8 mouse cellular contexts compared by ENCODE assay signal in the genomic region with DNA sequence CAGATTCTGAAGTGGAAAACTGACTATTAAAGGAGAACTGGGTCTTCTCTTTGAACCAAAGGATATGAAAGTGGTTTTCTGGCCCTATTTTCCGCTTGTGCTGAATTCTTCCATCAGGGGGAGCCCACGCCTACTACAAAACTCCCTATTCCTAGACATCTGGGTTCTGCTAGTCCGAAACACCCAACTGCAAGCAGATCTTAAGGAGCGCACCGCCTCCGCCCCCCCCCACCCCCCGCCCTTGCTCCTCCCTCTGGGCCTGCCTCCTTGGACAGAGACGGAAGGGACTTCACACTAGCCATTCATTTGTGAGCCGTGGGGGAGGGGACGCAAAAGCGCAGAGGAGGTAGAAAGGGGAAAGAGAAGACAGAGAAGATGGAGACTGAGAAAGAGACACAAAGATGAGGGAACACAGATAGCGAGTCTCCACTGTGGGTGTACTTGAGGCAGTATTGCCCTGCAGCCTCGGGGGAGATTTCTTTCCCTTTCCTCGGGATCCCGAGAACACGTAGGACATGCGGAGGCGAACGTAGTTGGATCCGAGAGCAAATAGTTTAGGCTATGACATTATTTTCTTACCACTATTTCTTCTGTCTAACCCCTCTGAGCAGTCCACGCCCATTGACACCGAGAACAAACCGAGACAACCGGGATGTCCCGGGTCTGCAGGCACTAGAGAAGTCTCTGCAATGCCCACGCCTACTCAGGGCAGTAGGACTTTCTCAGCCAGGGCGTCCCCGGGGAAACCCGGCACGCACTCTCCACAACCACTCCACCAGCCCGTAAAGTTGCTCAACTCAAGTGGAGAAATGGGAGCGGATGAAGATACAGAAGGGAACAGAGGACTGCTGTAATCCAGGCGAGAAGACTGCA. TPM values are rescaled to one million over a fixed set of nuclear protein-coding genes. Genes with fewer than 3 reads are reported as not detected.
DNase-seq lines count a peak whose midpoint lies in the region; ATAC-seq lines count a peak whose summit lies in the region.

No protein-coding gene starts in this region.

- peak overlapping the region; percentile 51 for H3K4me3 ChIP-seq in intestine, embryonic 15.5 days (replicated peaks)
- peak overlapping the region; percentile 94 for H3K4me3 ChIP-seq in megakaryocyte, embryonic 14.5 days (replicated peaks)

- peak; percentile 91 for ATAC-seq in intestine, embryonic 15.5 days
- ATAC-seq in erythroid progenitor cell, adult 5-6 weeks (replicated peaks; ENCODE audit: low FRiP score, poor library complexity, severe bottlenecking) = no peak

- no peaks in the 10 kb centered on the region for H3K9me3 ChIP-seq in intestine, embryonic 15.5 days
- no peaks in the 10 kb centered on the region for H3K9me3 ChIP-seq in megakaryocyte, embryonic 14.5 days

- WGBS in intestine, embryonic 15.5 days = under 1% methylated on average over 33 of the region's 33 CpGs

- DNase-seq in adrenal gland, adult 2 months = peak; percentile 82
- DNase-seq in embryo, embryonic 10.5 days (ENCODE audit: low spot score) = peak; percentile 93
- DNase-seq in gastrocnemius, postnatal 36 days = peak; percentile 35 to 41
- DNase-seq in left cerebral cortex, postnatal 10 days (ENCODE audit: extremely low spot score in 1 of 2, low spot score in 2 of 2) = peak; percentile 77 to 84
- DNase-seq in right cerebral cortex, postnatal 10 days (ENCODE audit: low spot score in 2 of 2) = peak; percentile 86 to 89

- H3K27ac ChIP-seq in intestine, embryonic 15.5 days = peak overlapping the region; percentile 75

- intact Hi-C loops in gastrocnemius, postnatal 36 days (cut with DNase I) = no loop called here
- intact Hi-C loops in left cerebral cortex, postnatal 10 days (cut with DNase I) = loop anchor here (2.0 to 10.0 kb wide), 4 partner anchors 347 to 1144 kb away; a partner anchor contains a TSS

- peak overlapping the region; percentile 56 for H3K9ac ChIP-seq in intestine, embryonic 15.5 days

- no peaks in the 10 kb centered on the region for H3K27me3 ChIP-seq in intestine, embryonic 15.5 days (replicated peaks)
- peaks cover 50% of the 10 kb centered on the region for H3K27me3 ChIP-seq in megakaryocyte, embryonic 14.5 days (replicated peaks)

- peaks cover 9% of the 10 kb centered on the region; the same call in 1 of the 2 replicates for H3K4me1 ChIP-seq in intestine, embryonic 15.5 days (replicated peaks)
- peaks cover 39% of the 10 kb centered on the region for H3K4me1 ChIP-seq in megakaryocyte, embryonic 14.5 days

- no peaks in the 10 kb centered on the region for H3K36me3 ChIP-seq in intestine, embryonic 15.5 days
- no peaks in the 10 kb centered on the region for H3K36me3 ChIP-seq in megakaryocyte, embryonic 14.5 days (replicated peaks; ENCODE audit: low read length)

- H3K4me2 ChIP-seq in intestine, embryonic 15.5 days (replicated peaks) = peak overlapping the region; percentile 93

RNA-seq across cellular contexts. Expression of a gene that starts 1.8 kb away (rescaled TPM):
- 1 to 10 TPM; 2.7 to 3.2 TPM for total RNA-seq in adrenal gland, adult 2 months (2021)
- 0.88 and 1.4 TPM in 2 replicates for polyA plus RNA-seq in adrenal gland, adult 2 months (2012; rRNA removed)
- 1 to 10 TPM; 3.9 to 6.9 TPM for total RNA-seq in gastrocnemius, postnatal 36 days (2021)
- 25.8 and 30.9 TPM in 2 replicates for polyA plus RNA-seq in intestine, embryonic 15.5 days (2015; fragmentation: Nextera tagmentation; extraction: Ambion mirVana)
- total RNA-seq in left cerebral cortex, postnatal 10 days (2021) = 10 to 100 TPM; 37.0 to 41.0 TPM
- 0.34 TPM in 1 of 2 replicates, not detected in the other for polyA plus RNA-seq in megakaryocyte, embryonic 14.5 days (2012; ENCODE audit: insufficient read depth, low replicate concordance)
- under 0.01 and 10.1 TPM in 2 replicates for total RNA-seq in erythroid progenitor cell, adult 5-6 weeks (2015; ENCODE audit: low replicate concordance)
- total RNA-seq in erythroid progenitor cell, adult 5-6 weeks (2017; ENCODE audit: low replicate concordance) = 0.45 and 0.90 TPM in 2 replicates

Comparison
In these comparisons a context has a peak if more than half of its experiments do, and no peak if none do; other contexts are left out.
1. DNase-seq: peak in every context shown above with its lines; median percentile 93 in embryo, embryonic 10.5 days; 88 in right cerebral cortex, postnatal 10 days; 82 in adrenal gland, adult 2 months; 80 in left cerebral cortex, postnatal 10 days; 38 in gastrocnemius, postnatal 36 days.